Mouse (Mus musculus) lung, adult 2 months (tissue): ENCODE measurements at regions not wholly inside any gene's neighbourhood (a gene's known extent, or its start where the extent isn't known, plus 50 kb on each side); places are given as distances from the start of the nearest gene placed in this dataset.

Experiments used
- CTCF ChIP-seq: fragments of 200-500 bp; IDR thresholded peaks from 2 replicates; pipeline ENCODE4 v1.5.1; 2011; ENCODE audit warnings: mild to moderate bottlenecking, low read length, control low read depth; ENCODE audit not compliant: insufficient read depth
- POLR2A ChIP-seq: fragments of 200-500 bp; IDR thresholded peaks from 2 replicates; pipeline ENCODE4 v1.6.1; 2011; ENCODE audit warnings: low read depth, mild to moderate bottlenecking, control low read depth, low read length, borderline replicate concordance; ENCODE audit errors: extremely low read depth

DNA sequence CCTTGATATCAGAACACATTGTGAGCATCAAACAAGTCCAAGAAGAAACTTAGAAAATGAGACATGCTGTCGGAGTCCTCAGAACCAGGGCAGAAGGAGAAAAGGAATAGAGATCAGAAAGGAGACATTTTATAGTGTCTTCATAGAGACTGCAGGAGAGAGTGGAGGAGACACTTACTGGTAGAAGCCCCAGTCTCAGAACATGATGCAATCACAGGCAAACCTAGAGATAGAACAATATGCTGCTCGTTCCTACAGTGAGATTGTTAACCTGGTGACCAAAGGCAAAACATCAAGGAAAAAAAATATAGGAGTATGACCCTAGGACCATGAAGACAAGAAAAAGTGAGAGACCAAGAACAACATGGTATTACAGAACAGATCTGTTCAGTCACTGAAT, 164.7 kb upstream of the Tenm4 start:
- TF ChIP-seq CTCF (no peak), POLR2A (no peak)
